Mouse (Mus musculus): ENCODE data around the gene Slc9a8.

GRCm38 (mm10) chr2:167445911-167446780 lies 24.6 kb downstream of the Slc9a8 start:
- TF ChIP-seq GATA1 (IDR thresholded peaks at IDR 0.05; ENCODE audit: borderline replicate concordance, low read length) (no peak), FLI1 (IDR thresholded peaks at IDR 0.05; ENCODE audit: low read length) (no peak)

Measured in megakaryocyte, embryonic 14.5 days (primary cell).